ENCODE assay signal across 9 mouse cellular contexts in the genomic region with DNA sequence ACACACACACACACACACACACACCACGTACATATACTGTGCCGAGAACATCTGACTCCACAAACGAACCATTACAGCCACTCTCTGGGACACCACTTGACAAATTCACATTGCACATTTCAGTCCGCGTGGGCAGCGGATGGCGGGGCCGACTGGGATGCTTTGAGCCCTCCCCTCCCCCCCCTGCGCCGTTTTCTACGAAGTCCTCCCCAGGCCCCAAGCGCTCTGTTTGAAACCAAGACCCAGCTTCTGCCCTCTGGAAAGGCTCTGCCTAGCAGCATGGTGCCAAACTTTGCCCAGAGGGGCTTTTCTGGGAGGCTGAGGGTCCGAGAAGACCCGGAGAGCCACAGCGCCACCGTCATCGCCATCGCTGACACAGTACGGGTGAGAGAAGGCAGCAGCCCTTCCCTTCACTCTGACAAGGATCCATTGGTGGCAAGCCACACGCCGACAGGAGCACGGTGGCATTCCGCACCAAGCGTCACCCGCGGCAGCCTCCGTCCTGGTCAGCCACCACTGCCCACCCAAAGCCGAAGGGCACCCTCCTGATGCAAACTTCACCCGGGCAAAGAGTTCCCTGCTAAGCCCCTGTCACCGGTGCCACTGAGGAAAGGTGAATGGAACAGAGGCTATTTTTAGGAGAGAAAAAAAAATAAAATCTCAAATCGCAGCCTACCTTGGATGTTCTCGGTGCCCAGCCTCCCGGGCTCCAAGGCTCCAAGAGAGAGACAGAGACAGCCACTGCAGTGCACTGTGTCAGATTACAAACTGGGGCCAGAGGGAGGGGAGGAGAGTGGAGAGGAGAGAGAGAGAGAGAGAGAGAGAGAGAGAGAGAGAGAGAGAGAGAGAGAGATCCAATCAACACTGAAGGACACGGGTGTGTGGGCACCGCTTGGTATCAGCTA. TPM values are rescaled to one million over a fixed set of nuclear protein-coding genes. Genes with fewer than 3 reads are reported as not detected.
A peak's percentile ranks its signal among the peaks of the same experiment; 100 is the strongest.
DNase-seq lines count a peak whose midpoint lies in the region; ATAC-seq and TF ChIP-seq lines count a peak whose summit lies in the region.
"Had no signal": no experiment of that assay in that cellular context is flagged by ENCODE, and none has a peak within 500 bp of the region (broad histone marks: within the 10 kb centered on the region; RNA-seq: fewer than 3 reads in every experiment).

No protein-coding gene starts in this region.

- H3K27ac ChIP-seq in bone marrow, adult 2 months (ENCODE audit: control insufficient read depth, insufficient read depth, low read depth, low read length, poor library complexity) = no peak overlapping the region
- H3K27ac ChIP-seq in hindbrain, embryonic 13.5 days = peak overlapping the region; percentile 95
- no peak overlapping the region for H3K27ac ChIP-seq in liver, embryonic 13.5 days
- H3K27ac ChIP-seq in stomach, embryonic 14.5 days (ENCODE audit: low read length) = no peak overlapping the region

- peaks cover 4% of the 10 kb centered on the region; the same call in 1 of the 2 replicates for H3K9me3 ChIP-seq in hindbrain, embryonic 13.5 days
- no peaks in the 10 kb centered on the region for H3K9me3 ChIP-seq in liver, embryonic 13.5 days (replicated peaks)
- H3K9me3 ChIP-seq in stomach, embryonic 14.5 days (ENCODE audit: control insufficient read depth, low read depth, low read length) = peaks cover 3% of the 10 kb centered on the region; the same call in 1 of the 2 replicates

- no peak for TF ChIP-seq CTCF in bone marrow, adult 2 months (IDR thresholded peaks at IDR 0.05; ENCODE audit: control insufficient read depth, insufficient read depth, low read length)

- peak; percentile 19; the same call in 1 of the 2 replicates for TF ChIP-seq POLR2A in bone marrow, adult 2 months (IDR thresholded peaks at IDR 0.05; ENCODE audit: borderline replicate concordance, control insufficient read depth, low read depth, low read length)

- no peaks in the 10 kb centered on the region for H3K4me1 ChIP-seq in bone marrow, adult 2 months (ENCODE audit: control insufficient read depth, insufficient read depth, low read length)
- H3K4me1 ChIP-seq in hindbrain, embryonic 13.5 days (replicated peaks) = peaks cover 30% of the 10 kb centered on the region
- H3K4me1 ChIP-seq in liver, embryonic 13.5 days (replicated peaks) = no peaks in the 10 kb centered on the region; the same call in 1 of the 2 replicates
- H3K4me1 ChIP-seq in stomach, embryonic 14.5 days (ENCODE audit: control insufficient read depth, insufficient read depth, low read length) = peaks cover 2% of the 10 kb centered on the region; the same call in 1 of the 2 replicates

- H3K4me2 ChIP-seq in hindbrain, embryonic 13.5 days = peak overlapping the region; percentile 78
- H3K4me2 ChIP-seq in liver, embryonic 13.5 days = peak overlapping the region; percentile 40
- H3K4me2 ChIP-seq in stomach, embryonic 14.5 days (replicated peaks; ENCODE audit: low read depth, low read length) = peak overlapping the region; percentile 47

- H3K27me3 ChIP-seq in hindbrain, embryonic 13.5 days = peaks cover 6% of the 10 kb centered on the region; the same call in 1 of the 2 replicates
- H3K27me3 ChIP-seq in liver, embryonic 13.5 days = peaks cover 28% of the 10 kb centered on the region
- 0 out of 2 replicates have a peak, but pooled peaks cover 8% of the 10 kb centered on the region for H3K27me3 ChIP-seq in stomach, embryonic 14.5 days (ENCODE audit: control insufficient read depth, insufficient read depth, low read length)

- peak; percentile 69 for DNase-seq in heart, adult 11 months
- DNase-seq in heart, adult 9 months (ENCODE audit: low spot score in 2 of 2) = no peak
- no peak for DNase-seq in liver, embryonic 13.5 days
- no peak for DNase-seq in urinary bladder, postnatal 10 days (ENCODE audit: low spot score)
- DNase-seq in kidney, postnatal 25 days = no peak

- H3K36me3 ChIP-seq in hindbrain, embryonic 13.5 days = no peaks in the 10 kb centered on the region
- no peaks in the 10 kb centered on the region for H3K36me3 ChIP-seq in liver, embryonic 13.5 days
- no peaks in the 10 kb centered on the region for H3K36me3 ChIP-seq in stomach, embryonic 14.5 days (ENCODE audit: control insufficient read depth, insufficient read depth, low read length)

- ATAC-seq in hindbrain, embryonic 13.5 days (ENCODE audit: low FRiP score) = peak; percentile 75
- ATAC-seq in liver, embryonic 13.5 days (ENCODE audit: low read depth) = no peak
- no peak for ATAC-seq in stomach, embryonic 14.5 days (ENCODE audit: insufficient number of reproducible peaks, insufficient read depth, low FRiP score, low read depth)

- no peak overlapping the region for H3K4me3 ChIP-seq in bone marrow, adult 2 months (replicated peaks; ENCODE audit: control insufficient read depth, low read depth, low read length)
- H3K4me3 ChIP-seq in hindbrain, embryonic 13.5 days = peak overlapping the region; percentile 57
- 0 out of 2 replicates have a peak overlapping the region, but pooled peaks have one; percentile 21 for H3K4me3 ChIP-seq in liver, embryonic 13.5 days (replicated peaks)
- peak overlapping the region; percentile 19 for H3K4me3 ChIP-seq in stomach, embryonic 14.5 days (ENCODE audit: low read depth, low read length)

- H3K9ac ChIP-seq in hindbrain, embryonic 13.5 days = peak overlapping the region; percentile 82
- H3K9ac ChIP-seq in liver, embryonic 13.5 days = no peak overlapping the region
- H3K9ac ChIP-seq in stomach, embryonic 14.5 days (replicated peaks; ENCODE audit: low read depth, low read length) = no peak overlapping the region

- 8% methylated on average over 35 of the region's 35 CpGs for WGBS in bone marrow, adult 2 months
- under 1% methylated on average over 35 of the region's 35 CpGs for WGBS in hindbrain, embryonic 13.5 days
- 3% methylated on average over 35 of the region's 35 CpGs for WGBS in liver, embryonic 13.5 days (ENCODE audit: insufficient replicate concordance)
- 2% methylated on average over 35 of the region's 35 CpGs for WGBS in stomach, embryonic 14.5 days

RNA-seq across cellular contexts. Expression of a gene that starts 0.7 kb away (rescaled TPM):
- not detected in 2 replicates for polyA plus RNA-seq in bone marrow, adult 2 months (2011; ENCODE audit: insufficient read depth, insufficient read length, low replicate concordance, missing spikeins)
- 4.2 and 5.1 TPM in 2 replicates for polyA plus RNA-seq in hindbrain, embryonic 13.5 days (2015; fragmentation: Nextera tagmentation; extraction: Ambion mirVana)
- polyA plus RNA-seq in liver, embryonic 13.5 days (2015; fragmentation: Nextera tagmentation; extraction: Ambion mirVana) = not detected in 2 replicates
- polyA plus RNA-seq in stomach, embryonic 14.5 days (2014; fragmentation: Nextera tagmentation; extraction: Ambion mirVana) = 0.31 and 0.49 TPM in 2 replicates
- polyA plus RNA-seq: C2C12 had no signal

RNA-seq across cellular contexts. Expression of a gene that starts 55.8 kb away (rescaled TPM):
- 61.5 and 90.6 TPM in 2 replicates for polyA plus RNA-seq in bone marrow, adult 2 months (2011; ENCODE audit: insufficient read depth, insufficient read length, low replicate concordance, missing spikeins)
- 18.0 and 21.1 TPM in 2 replicates for polyA plus RNA-seq in hindbrain, embryonic 13.5 days (2015; fragmentation: Nextera tagmentation; extraction: Ambion mirVana)
- 78.6 and 94.8 TPM in 2 replicates for polyA plus RNA-seq in liver, embryonic 13.5 days (2015; fragmentation: Nextera tagmentation; extraction: Ambion mirVana)
- polyA plus RNA-seq in stomach, embryonic 14.5 days (2014; fragmentation: Nextera tagmentation; extraction: Ambion mirVana) = 29.6 and 30.8 TPM in 2 replicates
